Mouse (Mus musculus) splenic B cell, adult 2 months (primary cell): ENCODE measurements around the gene Ndufa7.
"Not testable (repeated sequence)": the region's sequence is repeated elsewhere in the genome, so short reads cannot be mapped to it uniquely, and the experiment has no call there.

Experiments
- DNase-seq: peaks from one replicate; pipeline ENCODE4 v3.0.0-alpha.2; 2011; ENCODE audit warnings: low read depth, low spot score
- H3K27me3 ChIP-seq: 2 replicates; pipeline ENCODE4 v1.6.1; 2012; ENCODE audit warnings: mild to moderate bottlenecking, low read length, moderate library complexity, mixed read lengths; ENCODE audit not compliant: control insufficient read depth, poor library complexity, insufficient read depth, severe bottlenecking
- H3K36me3 ChIP-seq: 2 replicates; pipeline ENCODE4 v1.6.1; 2012; ENCODE audit warnings: mild to moderate bottlenecking, low read length, moderate library complexity, mixed read lengths; ENCODE audit not compliant: control insufficient read depth, poor library complexity, insufficient read depth, severe bottlenecking

Ndufa7 gene

GRCm38 (mm10) chr17:33884320-33884719 is 59.9 kb downstream of the Ndufa7 start:
- DNase-seq, H3K36me3 ChIP-seq, H3K27me3 ChIP-seq: not testable (repeated sequence)

GRCm38 (mm10) chr17:33887802-33888201 is 63.4 kb downstream of the Ndufa7 start:
- not testable (repeated sequence) for H3K36me3 ChIP-seq, DNase-seq, H3K27me3 ChIP-seq
